Mouse (Mus musculus): ENCODE measurements around the gene Olfr822. TPM values are rescaled to one million over a fixed set of nuclear protein-coding genes. Genes with fewer than 3 reads are reported as not detected.
"Not testable (repeated sequence)": the region's sequence is repeated elsewhere in the genome, so short reads cannot be mapped to it uniquely, and the experiment has no call there.

Gene Olfr822
- polyA plus RNA-seq (2012; rRNA removed) = not detected in 2 replicates

DNA sequence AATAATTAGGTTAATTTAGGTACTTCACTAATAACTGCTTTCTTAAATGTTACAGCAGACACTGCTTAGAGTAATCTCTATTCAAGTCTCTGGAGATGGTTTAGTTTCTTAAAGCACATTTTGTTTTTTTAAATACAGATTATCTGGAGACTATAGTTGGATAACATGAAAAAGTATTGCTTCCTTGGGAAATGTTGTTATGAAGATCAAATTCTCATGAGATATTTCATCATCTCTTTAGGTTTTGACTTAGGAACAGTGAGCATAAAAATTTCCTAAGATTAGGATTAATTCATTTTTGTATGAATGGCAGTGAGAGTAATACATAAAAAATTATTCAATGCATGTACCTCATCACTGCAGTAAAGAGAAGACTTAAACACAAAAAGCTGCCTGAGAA is at the start of gene Olfr822:
TSS of gene Olfr822 (plus strand) at position 301 of the 400 bp plus-strand sequence.
- Histone ChIP-seq H3K27me3 (replicated peaks; ENCODE audit: control insufficient read depth, insufficient read depth, low read length) (no peaks in the 10 kb centered on the region), H3K27ac (ENCODE audit: insufficient read depth, low read depth, low read length) (no peak within 1 kb of the TSS), H3K36me3 (ENCODE audit: control insufficient read depth, insufficient read depth, low read length) (no peaks in the 10 kb centered on the region), H3K4me3 (ENCODE audit: insufficient read depth, low read depth, low read length) (no peak within 1 kb of the TSS), H3K4me1 (ENCODE audit: control insufficient read depth, insufficient read depth, low read length) (no peaks in the 10 kb centered on the region)
- TF ChIP-seq CTCF (conservative IDR thresholded peaks at IDR 0.05; ENCODE audit: insufficient read depth, insufficient read length, low read depth, low read length) (no peak), POLR2A (IDR thresholded peaks at IDR 0.05; ENCODE audit: low read depth, low read length) (no peak)
- DNase-seq = no peak

DNA sequence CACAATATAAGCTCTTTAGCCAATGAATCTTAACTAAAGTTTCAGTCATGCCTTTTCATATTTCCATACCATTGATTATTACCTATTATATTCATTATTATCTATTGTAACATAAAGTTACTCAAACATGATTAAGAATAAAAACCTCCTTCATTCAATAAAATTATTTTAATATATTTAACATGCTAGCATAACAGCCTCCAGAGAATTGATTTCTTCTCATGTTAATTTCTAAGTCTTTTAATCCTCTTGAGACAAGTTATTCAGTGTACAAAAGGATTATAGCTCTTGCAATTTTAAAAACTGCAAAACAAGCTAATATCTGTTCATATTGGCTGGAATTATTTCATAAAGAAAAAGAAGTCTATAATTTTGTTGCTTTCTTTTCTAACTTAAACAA is 41.0 kb upstream of the Olfr822 start, which contains the start of gene Olfr821:
TSS of gene Olfr821 (plus strand) at position 301 of the 400 bp plus-strand sequence.
- Histone ChIP-seq H3K4me1 (ENCODE audit: control insufficient read depth, insufficient read depth, low read length) (no peaks in the 10 kb centered on the region), H3K4me3 (ENCODE audit: insufficient read depth, low read depth, low read length) (no peak within 1 kb of the TSS), H3K36me3 (ENCODE audit: control insufficient read depth, insufficient read depth, low read length) (no peaks in the 10 kb centered on the region), H3K27me3 (replicated peaks; ENCODE audit: control insufficient read depth, insufficient read depth, low read length) (no peaks in the 10 kb centered on the region), H3K27ac (ENCODE audit: insufficient read depth, low read depth, low read length) (no peak within 1 kb of the TSS)
- no peak for DNase-seq
- TF ChIP-seq POLR2A (IDR thresholded peaks at IDR 0.05; ENCODE audit: low read depth, low read length) (no peak), CTCF (conservative IDR thresholded peaks at IDR 0.05; ENCODE audit: insufficient read depth, insufficient read length, low read depth, low read length) (no peak)

DNA sequence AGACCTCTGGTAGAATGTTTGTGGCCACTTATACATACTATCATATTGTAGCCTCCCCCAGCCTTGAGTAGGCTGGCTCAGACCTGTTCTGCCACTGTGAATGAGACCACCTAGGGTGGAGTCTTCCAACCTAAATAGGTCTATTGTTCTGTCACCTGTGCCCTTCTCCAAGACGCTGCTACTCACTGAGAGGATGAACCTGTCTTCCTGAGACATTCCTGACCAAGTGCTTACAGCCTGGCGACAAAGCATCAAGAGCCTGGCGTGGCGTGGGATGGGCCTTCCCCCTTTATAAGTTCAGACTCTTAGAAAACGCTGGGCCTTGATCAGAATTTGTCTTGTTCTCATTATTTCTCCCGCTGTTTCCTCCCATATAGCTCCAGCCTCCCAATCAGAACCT is 33.9 kb upstream of the Olfr822 start:
- TF ChIP-seq POLR2A (IDR thresholded peaks at IDR 0.05; ENCODE audit: low read depth, low read length) = no peak
- TF ChIP-seq CTCF (conservative IDR thresholded peaks at IDR 0.05; ENCODE audit: insufficient read depth, insufficient read length, low read depth, low read length) = no peak
- Histone ChIP-seq H3K36me3 (ENCODE audit: control insufficient read depth, insufficient read depth, low read length) (no peaks in the 10 kb centered on the region), H3K4me1 (ENCODE audit: control insufficient read depth, insufficient read depth, low read length) (no peaks in the 10 kb centered on the region), H3K27ac (ENCODE audit: insufficient read depth, low read depth, low read length) (no peak overlapping the region), H3K4me3 (ENCODE audit: insufficient read depth, low read depth, low read length) (no peak overlapping the region), H3K27me3 (replicated peaks; ENCODE audit: control insufficient read depth, insufficient read depth, low read length) (no peaks in the 10 kb centered on the region)
- no peak for DNase-seq
- WGBS = 71% methylated on average over 6 of the region's 6 CpGs

DNA sequence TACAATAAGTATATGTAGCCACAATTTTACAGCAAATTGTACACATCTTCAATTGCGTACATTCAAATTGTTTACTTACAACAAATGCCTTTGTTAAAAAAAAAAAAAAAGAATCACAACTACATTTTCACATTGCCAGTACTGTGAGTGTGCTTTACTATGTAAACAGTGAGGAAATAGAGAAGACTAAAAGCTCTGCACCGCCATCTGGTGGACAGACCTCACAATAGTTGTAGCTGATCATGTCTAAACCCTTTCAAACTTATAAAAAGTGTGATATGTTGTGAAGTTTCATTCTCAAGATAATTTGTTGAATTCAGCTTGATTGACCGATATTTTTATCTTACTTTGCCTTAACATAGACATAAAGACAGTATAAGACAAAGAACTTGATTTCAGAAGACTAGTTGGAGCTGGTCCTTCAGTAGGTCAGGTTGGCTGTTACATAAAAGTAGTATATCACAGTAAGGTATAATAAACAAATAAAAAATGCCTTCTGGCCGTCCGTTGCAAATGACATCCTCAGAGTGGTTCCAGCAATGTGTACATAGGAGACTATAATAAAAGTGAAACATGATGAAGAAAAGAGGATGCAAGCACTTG is 21.9 kb downstream of the Olfr822 start:
- Histone ChIP-seq H3K36me3 (ENCODE audit: control insufficient read depth, insufficient read depth, low read length) (no peaks in the 10 kb centered on the region), H3K27ac (ENCODE audit: insufficient read depth, low read depth, low read length) (no peak overlapping the region), H3K4me1 (ENCODE audit: control insufficient read depth, insufficient read depth, low read length) (no peaks in the 10 kb centered on the region), H3K4me3 (ENCODE audit: insufficient read depth, low read depth, low read length) (no peak overlapping the region), H3K27me3 (replicated peaks; ENCODE audit: control insufficient read depth, insufficient read depth, low read length) (no peaks in the 10 kb centered on the region)
- WGBS = 14% methylated on average over 5 of the region's 5 CpGs
- TF ChIP-seq CTCF (conservative IDR thresholded peaks at IDR 0.05; ENCODE audit: insufficient read depth, insufficient read length, low read depth, low read length) = peak; percentile 16; the same call in 1 of the 2 replicates
- TF ChIP-seq POLR2A (IDR thresholded peaks at IDR 0.05; ENCODE audit: low read depth, low read length) = no peak
- peak; percentile 38 for DNase-seq

DNA sequence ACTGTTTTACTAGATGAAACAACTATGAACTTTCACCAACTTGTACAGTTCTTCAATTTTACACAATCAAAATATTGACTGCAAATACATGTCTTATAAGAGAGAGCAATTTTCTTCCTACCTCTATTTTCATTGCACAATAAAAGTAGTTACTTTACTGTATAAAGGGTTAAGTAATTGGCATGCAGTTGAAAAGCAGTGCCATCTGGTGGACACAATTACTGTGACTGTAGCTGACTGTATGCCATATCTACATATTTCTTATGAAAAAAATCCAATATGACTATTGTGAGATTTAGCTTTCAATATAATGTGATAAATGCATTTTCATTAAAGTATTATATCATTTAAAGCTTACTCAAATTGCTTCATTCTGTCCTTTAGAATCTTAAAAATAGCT is 25.1 kb downstream of the Olfr822 start:
- TF ChIP-seq CTCF (conservative IDR thresholded peaks at IDR 0.05; ENCODE audit: insufficient read depth, insufficient read length, low read depth, low read length) = no peak
- TF ChIP-seq POLR2A (IDR thresholded peaks at IDR 0.05; ENCODE audit: low read depth, low read length) = no peak
- Histone ChIP-seq H3K4me1 (ENCODE audit: control insufficient read depth, insufficient read depth, low read length) (no peaks in the 10 kb centered on the region), H3K36me3 (ENCODE audit: control insufficient read depth, insufficient read depth, low read length) (no peaks in the 10 kb centered on the region), H3K27ac (ENCODE audit: insufficient read depth, low read depth, low read length) (no peak overlapping the region), H3K27me3 (replicated peaks; ENCODE audit: control insufficient read depth, insufficient read depth, low read length) (no peaks in the 10 kb centered on the region), H3K4me3 (ENCODE audit: insufficient read depth, low read depth, low read length) (no peak overlapping the region)
- no peak for DNase-seq

DNA sequence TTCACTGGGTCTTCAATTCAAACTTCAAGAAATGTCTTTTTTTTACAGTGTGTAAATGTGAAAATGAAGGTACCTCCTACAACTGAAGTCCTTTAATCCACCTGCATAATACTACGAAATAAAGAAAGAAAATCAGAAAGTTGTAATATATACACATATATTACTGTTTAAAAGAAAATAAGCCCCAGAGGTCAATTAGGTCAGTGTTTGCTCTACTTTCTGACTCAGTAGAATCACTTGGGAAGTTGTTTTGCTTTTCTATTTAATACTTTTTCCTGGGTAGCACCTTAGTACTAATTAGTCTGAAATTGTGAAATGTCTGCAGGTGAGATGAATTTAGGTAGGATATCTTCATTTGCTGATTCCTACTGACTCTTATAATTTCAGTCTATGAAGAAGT is 44.3 kb downstream of the Olfr822 start, which contains the start of gene Olfr823:
TSS of gene Olfr823 (minus strand) at position 101 of the 400 bp plus-strand sequence.
- not testable (repeated sequence) for H3K36me3 ChIP-seq (ENCODE audit: control insufficient read depth, insufficient read depth, low read length); H3K27ac ChIP-seq (ENCODE audit: insufficient read depth, low read depth, low read length); H3K4me1 ChIP-seq (ENCODE audit: control insufficient read depth, insufficient read depth, low read length); DNase-seq; H3K27me3 ChIP-seq (replicated peaks; ENCODE audit: control insufficient read depth, insufficient read depth, low read length); H3K4me3 ChIP-seq (ENCODE audit: insufficient read depth, low read depth, low read length)
- WGBS = 77% methylated on average over 1 of the region's 1 CpGs

DNA sequence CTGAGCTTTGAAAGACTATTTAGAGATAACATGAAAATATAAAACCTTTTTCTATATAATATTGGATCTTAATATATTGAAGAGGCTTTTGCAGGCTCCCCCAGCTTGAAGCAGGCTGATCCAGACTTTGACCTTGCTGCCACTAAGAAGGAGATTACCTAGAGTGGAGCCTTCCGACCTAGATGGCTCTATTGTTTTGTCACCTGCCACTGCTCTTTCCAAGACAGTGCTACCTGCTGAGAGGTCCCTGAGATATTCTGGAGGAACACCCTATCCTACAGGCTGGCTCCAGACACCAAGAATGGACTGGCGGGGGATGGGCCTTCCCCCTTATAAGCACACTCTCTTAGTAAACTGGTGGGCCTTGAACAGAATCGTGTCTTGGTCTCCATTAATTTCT is 45.0 kb downstream of the Olfr822 start:
- 67% methylated on average over 3 of the region's 3 CpGs for WGBS
- H3K36me3 ChIP-seq (ENCODE audit: control insufficient read depth, insufficient read depth, low read length); H3K27me3 ChIP-seq (replicated peaks; ENCODE audit: control insufficient read depth, insufficient read depth, low read length); H3K4me1 ChIP-seq (ENCODE audit: control insufficient read depth, insufficient read depth, low read length); H3K4me3 ChIP-seq (ENCODE audit: insufficient read depth, low read depth, low read length); H3K27ac ChIP-seq (ENCODE audit: insufficient read depth, low read depth, low read length); DNase-seq: not testable (repeated sequence)

Other genes with a start within 250 kb of the Olfr822 start
- not detected in 2 replicates for gene Olfr812, start 225.1 kb upstream of the Olfr822 start, polyA plus RNA-seq (2012; rRNA removed)
- gene Olfr813, start 215.8 kb upstream of the Olfr822 start, polyA plus RNA-seq (2012; rRNA removed) = not detected in 2 replicates
- gene Olfr814, start 191.4 kb upstream of the Olfr822 start, polyA plus RNA-seq (2012; rRNA removed) = not detected in 2 replicates
- gene Olfr815, start 165.3 kb upstream of the Olfr822 start, polyA plus RNA-seq (2012; rRNA removed) = not detected in 2 replicates
- not detected in 2 replicates for gene Olfr816, start 155.6 kb upstream of the Olfr822 start, polyA plus RNA-seq (2012; rRNA removed)
- not detected in 2 replicates for gene Olfr818, start 122.1 kb upstream of the Olfr822 start, polyA plus RNA-seq (2012; rRNA removed)
- gene Olfr819, start 103.9 kb upstream of the Olfr822 start, polyA plus RNA-seq (2012; rRNA removed) = not detected in 2 replicates
- not detected in 2 replicates for gene Olfr247, start 95.1 kb upstream of the Olfr822 start, polyA plus RNA-seq (2012; rRNA removed)
- not detected in 2 replicates for gene Gm10310, start 86.1 kb upstream of the Olfr822 start, polyA plus RNA-seq (2012; rRNA removed)
- not detected in 2 replicates for gene Olfr820, start 58.6 kb upstream of the Olfr822 start, polyA plus RNA-seq (2012; rRNA removed)
- not detected in 2 replicates for gene Olfr821, start 40.9 kb upstream of the Olfr822 start, polyA plus RNA-seq (2012; rRNA removed)
- not detected in 2 replicates for gene Olfr823, start 44.2 kb downstream of the Olfr822 start, polyA plus RNA-seq (2012; rRNA removed)
- not detected in 2 replicates for gene Olfr824, start 58.8 kb downstream of the Olfr822 start, polyA plus RNA-seq (2012; rRNA removed)
- not detected in 2 replicates for gene Olfr825, start 95.6 kb downstream of the Olfr822 start, polyA plus RNA-seq (2012; rRNA removed)
- not detected in 2 replicates for gene Olfr826, start 113.0 kb downstream of the Olfr822 start, polyA plus RNA-seq (2012; rRNA removed)
- gene Olfr827, start 143.2 kb downstream of the Olfr822 start, polyA plus RNA-seq (2012; rRNA removed) = not detected in 2 replicates
- gene Neurod4, start 209.0 kb downstream of the Olfr822 start, polyA plus RNA-seq (2012; rRNA removed) = not detected in 2 replicates